Mouse (Mus musculus) CH12.LX (cell line): ENCODE measurements around the gene Ugt1a8. TPM values are rescaled to one million over a fixed set of nuclear protein-coding genes. Genes with fewer than 3 reads are reported as not detected.

Experiments
- DNase-seq: peaks from one replicate; pipeline ENCODE4 v3.0.0-alpha.2; 2013; ENCODE audit errors: extremely low read depth
- H3K27ac ChIP-seq: 2 replicates; pipeline ENCODE4 v1.5.1; 2012; ENCODE audit warnings: low read depth, mild to moderate bottlenecking, control low read depth, moderate library complexity; ENCODE audit not compliant: insufficient read depth
- H3K27me3 ChIP-seq: replicated peaks from 2 replicates; pipeline ENCODE3; 2012; ENCODE audit warnings: inconsistent platforms
- H3K36me3 ChIP-seq, 2 experiments: replicated peaks in 1 of 2; 2 replicates each; pipeline versions ENCODE3 to v1.6.1; 2012; ENCODE audit warnings: inconsistent platforms in 1 of 2, low read length in 1 of 2, mild to moderate bottlenecking in 1 of 2, mixed read lengths in 1 of 2, moderate library complexity in 1 of 2; ENCODE audit not compliant: control insufficient read depth in 1 of 2, insufficient read depth in 1 of 2
- H3K4me1 ChIP-seq, 2 experiments: 2 replicates each; pipeline ENCODE4 v1.6.1; 2012; ENCODE audit warnings: inconsistent platforms in 1 of 2, moderate library complexity in 1 of 2; ENCODE audit not compliant: insufficient read depth in 2 of 2, control insufficient read depth in 1 of 2
- H3K4me2 ChIP-seq: 2 replicates; pipeline ENCODE4 v1.6.1; 2012; ENCODE audit warnings: low read depth, mild to moderate bottlenecking, control low read depth; ENCODE audit not compliant: poor library complexity, insufficient read depth, severe bottlenecking
- H3K4me3 ChIP-seq, 3 experiments: fragments of 150-350 bp in 1 of 3; sonication (generic) in 1 of 3; replicated peaks in 1 of 3; 2 replicates each; pipeline versions ENCODE3 to v1.5.1; 2011 to 2012; ENCODE audit warnings: low read depth in 2 of 3, low read length in 2 of 3, mild to moderate bottlenecking in 2 of 3, moderate library complexity in 2 of 3, control low read depth in 1 of 3, improper control_type of control experiment in 1 of 3, inconsistent platforms in 1 of 3, mixed read lengths in 1 of 3; ENCODE audit not compliant: poor library complexity in 1 of 3
- H3K79me2 ChIP-seq: replicated peaks from 2 replicates; pipeline ENCODE4 v1.6.1; 2012; ENCODE audit warnings: mild to moderate bottlenecking, moderate library complexity; ENCODE audit not compliant: control insufficient read depth, poor library complexity, insufficient read depth, severe bottlenecking; ENCODE audit errors: extremely low read depth
- H3K9ac ChIP-seq: 2 replicates; pipeline ENCODE4 v1.6.1; 2012; ENCODE audit warnings: low read depth, mild to moderate bottlenecking, control low read depth, moderate library complexity; ENCODE audit not compliant: insufficient read depth
- H3K9me3 ChIP-seq: replicated peaks from 2 replicates; pipeline ENCODE3; 2012; ENCODE audit warnings: low read length, inconsistent platforms, mixed read lengths
- BHLHE40 ChIP-seq: IDR thresholded peaks from 2 replicates; pipeline ENCODE4 v1.6.1; 2011; ENCODE audit warnings: mild to moderate bottlenecking, low read depth, low read length, improper control_type of control experiment
- CHD1 ChIP-seq: IDR thresholded peaks from 2 replicates; pipeline ENCODE4 v1.6.1; 2012; ENCODE audit warnings: low read depth, low read length, improper control_type of control experiment, inconsistent platforms
- CHD2 ChIP-seq: IDR thresholded peaks from 2 replicates; pipeline ENCODE4 v1.6.1; 2011; ENCODE audit warnings: low read length, improper control_type of control experiment
- CTCF ChIP-seq, 2 experiments: IDR thresholded peaks in 1 of 2; conservative IDR thresholded peaks in 1 of 2; 2 replicates each; pipeline ENCODE4 v1.5.1; 2011 to 2012; ENCODE audit warnings: low read depth in 2 of 2, low read length in 2 of 2, improper control_type of control experiment in 1 of 2, inconsistent platforms in 1 of 2, mild to moderate bottlenecking in 1 of 2, moderate library complexity in 1 of 2
- E2F4 ChIP-seq: IDR thresholded peaks from 2 replicates; pipeline ENCODE4 v1.6.1; 2011; ENCODE audit warnings: low read depth, low read length, improper control_type of control experiment; ENCODE audit not compliant: insufficient replicate concordance
- EP300 ChIP-seq: IDR thresholded peaks from 2 replicates; pipeline ENCODE4 v1.6.1; 2011; ENCODE audit warnings: low read length, improper control_type of control experiment
- HCFC1 ChIP-seq: IDR thresholded peaks from 2 replicates; pipeline ENCODE4 v1.6.1; 2012; ENCODE audit warnings: low read depth, mild to moderate bottlenecking, inconsistent platforms, low read length, improper control_type of control experiment
- IRF4 ChIP-seq: IDR thresholded peaks from 2 replicates; pipeline ENCODE4 v1.6.1; 2014; ENCODE audit warnings: low read depth, mild to moderate bottlenecking, inconsistent platforms, low read length, improper control_type of control experiment
- JUN ChIP-seq: IDR thresholded peaks from 2 replicates; pipeline ENCODE4 v1.6.1; 2011; ENCODE audit warnings: low read depth, mild to moderate bottlenecking, low read length, improper control_type of control experiment, moderate library complexity; ENCODE audit not compliant: insufficient read depth
- KAT2A ChIP-seq: IDR thresholded peaks from 2 replicates; pipeline ENCODE4 v1.6.1; 2012; ENCODE audit warnings: low read length, improper control_type of control experiment, inconsistent platforms; ENCODE audit not compliant: insufficient replicate concordance
- MAFK ChIP-seq: IDR thresholded peaks from 2 replicates; pipeline ENCODE4 v1.6.1; 2011; ENCODE audit warnings: low read length, improper control_type of control experiment; ENCODE audit not compliant: insufficient replicate concordance
- MAZ ChIP-seq: IDR thresholded peaks from 2 replicates; pipeline ENCODE4 v1.6.1; 2012; ENCODE audit warnings: low read depth, mild to moderate bottlenecking, inconsistent platforms, low read length, improper control_type of control experiment, moderate library complexity
- MEF2A ChIP-seq: IDR thresholded peaks from 2 replicates; pipeline ENCODE4 v1.6.1; 2014; ENCODE audit warnings: low read depth, mild to moderate bottlenecking, inconsistent platforms, low read length, improper control_type of control experiment, borderline replicate concordance
- MXI1 ChIP-seq: IDR thresholded peaks from 2 replicates; pipeline ENCODE4 v1.6.1; 2011; ENCODE audit warnings: mild to moderate bottlenecking, low read depth, low read length, improper control_type of control experiment
- MYC ChIP-seq: IDR thresholded peaks from 2 replicates; pipeline ENCODE4 v1.6.1; 2011; ENCODE audit warnings: low read depth, mild to moderate bottlenecking, improper control_type of control experiment, low read length
- NELFE ChIP-seq: IDR thresholded peaks from 2 replicates; pipeline ENCODE4 v1.6.1; 2011; ENCODE audit warnings: low read depth, low read length, improper control_type of control experiment
- PAX5 ChIP-seq: IDR thresholded peaks from 2 replicates; pipeline ENCODE4 v1.6.1; 2012; ENCODE audit warnings: low read length, inconsistent platforms, mixed read lengths
- POLR2A ChIP-seq: IDR thresholded peaks from 2 replicates; pipeline ENCODE4 v1.6.1; 2011; ENCODE audit warnings: low read depth, mild to moderate bottlenecking, improper control_type of control experiment, low read length
- POLR2AphosphoS2 ChIP-seq: IDR thresholded peaks from 2 replicates; pipeline ENCODE4 v1.6.1; 2011; ENCODE audit warnings: low read depth, low read length, improper control_type of control experiment
- RAD21 ChIP-seq: IDR thresholded peaks from 2 replicates; pipeline ENCODE4 v1.6.1; 2011; ENCODE audit warnings: low read depth, mild to moderate bottlenecking, low read length, improper control_type of control experiment, moderate library complexity
- RCOR1 ChIP-seq: conservative IDR thresholded peaks from 2 replicates; pipeline ENCODE4 v1.6.1; 2012; ENCODE audit warnings: low read depth, mild to moderate bottlenecking, inconsistent platforms, low read length, improper control_type of control experiment
- SIN3A ChIP-seq: IDR thresholded peaks from 2 replicates; pipeline ENCODE4 v1.6.1; 2012; ENCODE audit warnings: low read length, improper control_type of control experiment, inconsistent platforms
- SMC3 ChIP-seq: IDR thresholded peaks from 2 replicates; pipeline ENCODE4 v1.6.1; 2011; ENCODE audit warnings: low read depth, low read length, improper control_type of control experiment
- USF1 ChIP-seq: IDR thresholded peaks from 2 replicates; pipeline ENCODE4 v1.6.1; 2014; ENCODE audit warnings: low read depth, mild to moderate bottlenecking, inconsistent platforms, low read length, improper control_type of control experiment
- USF2 ChIP-seq: conservative IDR thresholded peaks from 2 replicates; pipeline ENCODE4 v1.6.1; 2011; ENCODE audit warnings: low read depth, low read length, improper control_type of control experiment
- ZC3H11A ChIP-seq: IDR thresholded peaks from 2 replicates; pipeline ENCODE4 v1.6.1; 2012; ENCODE audit warnings: low read depth, mild to moderate bottlenecking, inconsistent platforms, low read length, improper control_type of control experiment
- ZKSCAN1 ChIP-seq: IDR thresholded peaks from 2 replicates; pipeline ENCODE4 v1.6.1; 2012; ENCODE audit warnings: low read depth, inconsistent platforms, low read length, improper control_type of control experiment, borderline replicate concordance
- ZMIZ1 ChIP-seq: IDR thresholded peaks from 2 replicates; pipeline ENCODE4 v1.6.1; 2012; ENCODE audit warnings: low read depth, mild to moderate bottlenecking, inconsistent platforms, low read length, improper control_type of control experiment
- dilution Hi-C: fragments of 300-500 bp; cut with MboI; formaldehyde crosslinking; loops from 2 replicates; pipeline ENCODE4 v1.14.3; 2020; ENCODE audit warnings: low sequenced_read_pairs; ENCODE audit not compliant: extremely low pct_unique_long_range_greater_than_20kb, extremely low pct_ligation_motif_present
- in situ Hi-C: fragments of 300-500 bp; cut with MboI; formaldehyde crosslinking; loops from 3 replicates; pipeline ENCODE4 v1.14.3; 2019; ENCODE audit warnings: low sequenced_read_pairs, low pct_ligation_motif_present, low pct_unique_long_range_greater_than_20kb, mixed read lengths
- polyA plus RNA-seq: library from polyadenylated mRNA; unstranded; fragments of >175 nt; gene quantifications from 2 replicates; pipeline ENCODE4 v1.2.1, GENCODE M21; 2012; ENCODE audit warnings: low read depth; ENCODE audit not compliant: insufficient read length
- total RNA-seq, 2 experiments: library from RNA; depleted of rRNA; stranded (reverse); fragments of 300-350 nt in 1 of 2; fragments of >200 nt in 1 of 2; gene quantifications; 2 replicates each; pipeline ENCODE4 v1.2.3; 2012 to 2014

The Ugt1a8 gene
- total and polyA plus RNA-seq, 3 experiments, result not detected

- Histone ChIP-seq H3K4me2 (no peak overlapping the region), H3K9me3 (peaks cover 78% of the 10 kb centered on the region), H3K36me3 (no peaks in the 10 kb centered on the region), H3K27ac (no peak overlapping the region), H3K9ac (no peak overlapping the region), H3K4me1 (no peaks in the 10 kb centered on the region), H3K79me2 (no peaks in the 10 kb centered on the region), H3K27me3 (no peaks in the 10 kb centered on the region), H3K4me3 (no peak overlapping the region)
- peak; percentile 7 for DNase-seq
- TF ChIP-seq ZMIZ1, result peak; percentile 41; the same call in 1 of the 2 replicates
- no peak for TF ChIP-seq MAFK
- 0 out of 2 replicates have a peak, but pooled peaks have one; percentile 17 for TF ChIP-seq BHLHE40
- no peak for TF ChIP-seq KAT2A
- TF ChIP-seq JUN, result no peak
- no peak for TF ChIP-seq IRF4
- TF ChIP-seq SIN3A, result no peak
- TF ChIP-seq CHD2, result 0 out of 2 replicates have a peak, but pooled peaks have one; percentile 22
- TF ChIP-seq E2F4, result no peak
- TF ChIP-seq USF2, result no peak
- TF ChIP-seq RCOR1, result peak; percentile 55; the same call in 1 of the 2 replicates
- peak in 1 of 2 experiments; percentile 46; a peak in 2 of 4 replicates for TF ChIP-seq CTCF (conservative IDR thresholded peaks at IDR 0.05 in 1 of 2, IDR thresholded peaks at IDR 0.05 in 1 of 2; ENCODE audit: low read depth in 2 of 2, low read length in 2 of 2)
- no peak for TF ChIP-seq MAZ
- no peak for TF ChIP-seq USF1
- TF ChIP-seq ZC3H11A, result no peak
- 0 out of 2 replicates have a peak, but pooled peaks have one; percentile 10 for TF ChIP-seq NELFE
- TF ChIP-seq MEF2A, result no peak
- peak; percentile 45; the same call in 1 of the 2 replicates for TF ChIP-seq MXI1
- no peak for TF ChIP-seq HCFC1
- TF ChIP-seq CHD1, result no peak
- no peak for TF ChIP-seq MYC
- no peak for TF ChIP-seq PAX5
- TF ChIP-seq POLR2AphosphoS2, result no peak
- TF ChIP-seq SMC3, result no peak
- TF ChIP-seq ZKSCAN1, result no peak
- no peak for TF ChIP-seq POLR2A
- TF ChIP-seq EP300, result no peak
- TF ChIP-seq RAD21, result no peak
- dilution Hi-C loops (no loop called here), in situ Hi-C loops (no loop called here)
Observed at GRCm38 (mm10) chr1:88217144-88217543, 129.5 kb downstream of the Ugt1a8 start.
